Mouse (Mus musculus) thymus, postnatal 36 days (tissue): ENCODE results near the gene Kcnab3.
"Not testable (repeated sequence)": the region's sequence is repeated elsewhere in the genome, so short reads cannot be mapped to it uniquely, and the experiment has no call there.

Experiments used
- DNase-seq, 2 experiments: peaks; one replicate each; pipeline ENCODE4 v3.0.0; 2022; ENCODE audit warnings: mixed read lengths in 2 of 2

Gene Kcnab3

DNA sequence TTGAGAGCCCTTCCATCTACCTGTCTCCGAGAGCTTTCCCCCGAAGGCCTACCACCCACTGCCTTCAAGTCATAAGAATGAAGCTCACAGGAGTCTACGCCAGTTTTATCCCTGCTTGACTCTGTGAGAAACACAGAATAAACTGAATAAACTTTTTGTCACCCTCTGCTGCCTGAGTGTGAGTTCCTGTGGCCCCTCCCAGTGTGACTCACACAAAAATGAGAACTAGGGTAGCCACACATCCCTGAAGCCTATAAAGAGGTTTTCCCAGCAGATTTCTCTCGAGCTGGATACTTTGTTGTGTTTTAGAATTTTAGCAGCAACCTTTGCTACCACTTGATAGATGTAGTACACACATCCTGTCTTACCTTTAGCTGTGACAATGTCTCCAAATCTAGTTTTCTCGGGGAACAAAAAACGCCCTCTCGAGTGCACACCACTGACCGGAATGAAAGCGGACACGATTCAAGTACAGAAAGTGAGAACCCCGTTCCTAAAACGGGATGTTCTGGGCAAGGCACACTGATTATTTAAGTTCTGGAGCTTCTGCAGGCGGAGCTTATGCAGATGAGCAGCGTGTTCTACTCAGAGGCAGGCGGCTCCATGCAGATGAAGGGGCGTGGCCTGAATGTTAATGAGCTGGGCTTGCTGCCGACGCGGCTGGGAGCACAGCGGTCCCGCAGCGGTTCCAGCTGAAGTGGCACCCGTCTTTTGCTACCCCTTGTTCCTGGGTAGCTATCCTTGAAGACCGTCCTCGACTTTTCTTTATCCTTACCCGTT, at the start of gene Kcnab3:
Gene Kcnab3 (plus strand): TSS at position 631 of the 780 bp plus-strand sequence.
- DNase-seq = peak; percentile 79 to 87

- no peak for DNase-seq
Observed at GRCm38 (mm10) chr11:69277267-69277666, 48.8 kb upstream of the Kcnab3 start.

DNA sequence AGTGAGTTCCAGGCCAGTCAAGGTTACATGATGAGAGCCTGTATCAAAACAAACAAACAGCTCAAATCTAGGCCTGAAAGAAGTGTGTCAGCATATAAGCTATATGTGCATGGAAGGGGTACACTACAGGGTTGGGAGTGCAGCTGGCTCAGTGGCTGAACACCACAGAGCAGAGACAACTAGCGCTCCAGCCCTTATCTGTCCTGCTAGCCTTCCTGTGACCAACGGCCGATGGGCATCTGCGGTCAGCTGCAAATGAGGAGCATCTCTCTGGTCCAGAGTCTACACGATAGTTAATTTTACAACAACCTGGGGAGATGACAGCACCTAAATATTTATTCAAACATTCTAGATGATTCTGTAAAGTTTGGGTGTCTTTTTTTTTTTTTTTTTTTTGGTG, 34.9 kb upstream of the Kcnab3 start:
- DNase-seq = no peak

GRCm38 (mm10) chr11:69295286-69295685, 30.8 kb upstream of the Kcnab3 start:
- DNase-seq = no peak

DNA sequence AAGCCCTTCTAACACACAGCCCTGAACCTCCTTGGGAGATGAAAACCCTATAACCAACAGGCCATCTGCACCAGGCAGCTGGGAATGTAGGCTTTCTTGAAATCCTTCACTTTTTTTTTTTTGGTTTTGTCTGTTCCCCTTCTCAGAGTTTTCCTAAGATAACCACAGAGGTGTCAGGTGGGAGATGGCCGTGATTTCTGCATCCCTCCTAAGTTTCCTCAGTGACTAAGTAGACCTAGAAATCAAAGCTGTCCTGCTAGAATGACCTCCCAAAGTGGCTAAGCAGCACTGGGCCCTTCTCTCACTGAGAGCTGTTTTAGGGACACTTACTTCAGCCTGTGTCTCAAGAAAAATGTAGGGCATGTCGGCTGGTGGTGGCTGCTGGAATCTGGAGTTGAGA, 28.3 kb upstream of the Kcnab3 start:
- DNase-seq = no peak

DNA sequence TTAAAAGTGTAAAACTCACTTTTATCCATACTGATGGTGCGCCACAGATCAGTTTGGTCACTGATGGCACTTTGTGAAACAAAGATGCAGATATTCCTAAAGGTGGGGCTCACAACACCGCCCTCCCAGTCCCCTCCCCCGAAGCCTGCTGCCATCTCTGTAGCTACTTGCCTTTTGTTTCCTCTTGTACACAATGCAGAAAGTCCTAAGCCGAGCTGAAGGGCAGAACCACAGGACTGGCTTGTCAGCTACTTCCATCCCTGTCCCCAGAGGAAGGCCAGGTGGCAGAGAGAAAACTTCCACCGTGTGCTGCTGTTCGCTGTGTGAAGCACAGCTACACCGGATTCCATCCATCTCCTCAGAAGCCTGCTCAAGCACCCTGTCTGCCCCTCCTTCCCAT, 27.8 kb upstream of the Kcnab3 start:
- DNase-seq = no peak

- no peak for DNase-seq
Observed at GRCm38 (mm10) chr11:69302817-69303216, 23.2 kb upstream of the Kcnab3 start.

GRCm38 (mm10) chr11:69305291-69305690, 20.8 kb upstream of the Kcnab3 start:
- DNase-seq = no peak

DNA sequence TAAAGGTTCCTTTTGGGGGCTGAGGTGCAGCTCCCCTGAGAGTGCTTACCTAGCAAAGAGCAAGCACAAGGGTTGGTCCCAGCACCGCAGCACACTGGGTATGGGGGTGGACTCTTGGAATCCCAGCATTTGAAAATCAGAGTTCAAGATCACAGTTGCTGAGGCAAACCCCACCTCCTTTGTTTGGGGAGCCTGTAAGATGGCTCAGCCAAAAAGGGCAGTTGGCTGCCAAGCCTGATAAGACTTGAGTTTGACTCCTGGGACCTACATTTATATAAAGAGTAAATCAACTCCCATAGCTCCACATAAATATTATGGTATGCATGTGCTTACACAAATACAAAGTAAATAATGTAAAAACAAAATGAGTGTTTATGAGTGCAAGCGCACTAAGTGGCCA, 20.0 kb upstream of the Kcnab3 start:
- DNase-seq = no peak

GRCm38 (mm10) chr11:69311266-69311665, 14.8 kb upstream of the Kcnab3 start:
- no peak for DNase-seq

DNA sequence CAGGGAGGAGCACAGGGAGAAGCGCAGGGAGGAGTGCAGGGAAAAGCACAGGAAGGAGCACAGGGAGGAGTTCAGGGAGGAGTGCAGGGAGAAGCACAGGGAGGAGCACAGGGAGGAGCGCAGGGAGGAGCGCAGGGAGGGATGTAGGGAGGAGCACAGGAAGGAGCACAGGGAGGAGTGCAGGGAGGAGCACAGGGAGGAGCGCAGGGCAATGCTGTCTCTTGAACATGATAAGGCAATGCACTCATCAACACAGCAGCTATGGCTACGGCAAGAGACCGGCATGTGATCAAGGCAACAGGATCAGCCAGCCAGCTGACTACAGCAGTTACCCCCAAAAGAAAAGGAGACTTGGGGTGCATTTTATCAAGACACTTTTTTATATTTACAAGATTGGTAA, 9.7 kb upstream of the Kcnab3 start:
- DNase-seq = no peak

DNA sequence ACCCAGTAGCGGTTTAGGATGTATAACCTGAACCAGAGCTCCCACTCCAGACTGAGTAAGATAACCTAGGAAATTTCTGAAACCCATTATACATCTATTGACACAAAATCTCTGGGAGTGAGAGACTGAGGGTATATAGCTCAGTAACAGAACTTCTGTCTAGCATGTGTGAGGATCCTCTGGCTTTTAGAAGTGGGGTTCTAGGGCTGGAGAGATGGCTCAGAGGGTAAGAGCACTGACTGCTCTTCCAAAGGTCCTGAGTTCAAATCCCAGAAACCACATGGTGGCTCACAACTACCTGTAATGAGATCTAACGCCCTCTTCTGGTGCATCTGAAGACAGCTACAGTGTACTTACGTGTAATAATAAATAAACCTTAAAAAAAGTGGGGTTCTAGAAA, 8.1 kb upstream of the Kcnab3 start:
- not testable (repeated sequence) for DNase-seq

DNA sequence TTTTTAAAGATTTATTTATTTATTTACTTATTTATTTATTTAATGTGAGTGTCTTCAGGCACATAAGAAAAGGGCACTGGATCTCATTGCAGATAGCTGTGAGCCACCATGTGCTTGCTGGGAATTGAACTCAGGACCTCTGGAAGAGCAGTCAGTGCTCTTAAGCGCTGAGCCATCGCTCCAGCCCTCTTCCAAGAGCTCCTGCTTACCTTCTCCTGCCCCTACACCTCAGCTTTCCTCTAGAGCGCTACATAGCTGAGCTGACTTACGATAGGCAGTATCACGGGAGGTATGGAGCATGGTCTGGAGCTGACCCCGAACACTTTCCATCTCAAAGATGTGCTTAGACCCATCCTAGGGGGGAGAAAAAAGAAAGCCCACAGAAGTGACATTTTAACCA, 4.5 kb upstream of the Kcnab3 start:
- DNase-seq = no peak

- no peak for DNase-seq
Observed at GRCm38 (mm10) chr11:69322010-69322409, 4.0 kb upstream of the Kcnab3 start.

- DNase-seq = peak in 1 of 2 experiments; percentile 30
Observed at GRCm38 (mm10) chr11:69322693-69323471, 3.2 kb upstream of the Kcnab3 start.

- peak; percentile 98 to 100 for DNase-seq
Observed at GRCm38 (mm10) chr11:69323667-69324111, 2.4 kb upstream of the Kcnab3 start, which contains the start of the genes Cntrob and Trappc1. Gene Cntrob (minus strand): TSS chr11:69323775. Gene Trappc1 (plus strand): TSS chr11:69323980.

DNA sequence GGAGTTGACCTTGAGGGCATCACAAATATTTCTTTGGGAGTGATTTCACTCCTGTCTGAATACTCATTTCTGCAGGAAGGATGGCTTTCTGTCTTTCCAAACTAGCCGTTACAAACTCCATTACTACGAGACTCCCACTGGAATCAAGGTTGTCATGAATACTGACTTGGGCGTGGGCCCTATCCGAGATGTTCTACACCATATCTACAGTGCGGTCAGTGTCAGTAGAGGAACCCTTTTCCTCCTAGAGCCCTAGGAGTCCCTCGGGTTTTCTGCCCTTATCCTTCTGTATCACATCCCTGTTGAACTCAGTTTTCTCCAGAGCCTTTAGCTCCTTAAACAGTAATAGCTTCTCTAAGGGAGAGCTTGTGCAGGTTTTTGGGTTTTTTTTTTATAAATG, 1.3 kb upstream of the Kcnab3 start:
- DNase-seq = no peak

GRCm38 (mm10) chr11:69326408-69327156, 524 bp downstream of the Kcnab3 start:
- peak; percentile 52 to 63 for DNase-seq

DNA sequence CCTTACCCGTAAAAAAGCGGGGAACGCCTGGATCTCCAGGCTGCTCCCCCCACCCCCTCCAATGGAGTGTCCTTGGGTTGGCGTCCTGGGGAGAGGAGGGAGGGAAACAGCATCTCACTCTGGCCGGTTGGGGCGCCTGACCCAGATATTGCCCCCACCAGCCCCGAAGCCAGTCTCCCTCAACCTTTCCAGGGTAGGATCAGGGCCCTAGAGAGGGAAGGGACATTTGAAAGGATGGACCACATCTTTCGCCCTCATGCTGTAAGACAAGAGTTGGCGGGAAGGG, 1.0 kb downstream of the Kcnab3 start:
- DNase-seq = no peak

- DNase-seq = no peak
Observed at GRCm38 (mm10) chr11:69327648-69328047, 1.6 kb downstream of the Kcnab3 start.

GRCm38 (mm10) chr11:69328517-69328916, 2.5 kb downstream of the Kcnab3 start:
- DNase-seq = no peak

GRCm38 (mm10) chr11:69331152-69331551, 5.1 kb downstream of the Kcnab3 start:
- DNase-seq = no peak

GRCm38 (mm10) chr11:69331929-69332405, 5.9 kb downstream of the Kcnab3 start:
- DNase-seq = peak; percentile 77 to 81
